Comparison of ENCODE assay signal across 8 mouse cellular contexts in genomic region chr17:80564611-80564924, GRCm38 (mm10). TPM values are rescaled to one million over a fixed set of nuclear protein-coding genes. Genes with fewer than 3 reads are reported as not detected.
DNase-seq lines count a peak whose midpoint lies in the region; ATAC-seq and TF ChIP-seq lines count a peak whose summit lies in the region.

No protein-coding gene starts in this region.

- no peak for DNase-seq in cerebellum, adult 2 months
- no peak for DNase-seq in cerebellum, adult 11 months
- DNase-seq in left cerebral cortex, postnatal 25 days (ENCODE audit: low spot score in 2 of 2), result peak; percentile 48 to 61
- DNase-seq in left cerebral cortex, adult 8-10 months (ENCODE audit: low spot score in 2 of 2), result no peak
- no peak for DNase-seq in adrenal gland, postnatal 36 days

- 44% methylated on average over 3 of the region's 3 CpGs for WGBS in cerebellum, adult 2 months
- WGBS in kidney, embryonic 14.5 days, result 80% methylated on average over 3 of the region's 3 CpGs

- no peak overlapping the region for H3K9ac ChIP-seq in kidney, embryonic 14.5 days (ENCODE audit: low read depth, low read length)

- TF ChIP-seq CTCF in cerebellum, adult 2 months (IDR thresholded peaks at IDR 0.05; ENCODE audit: borderline replicate concordance, insufficient read depth, low read depth, low read length), result peak; percentile 19; the same call in 1 of the 2 replicates

- no peak overlapping the region for H3K4me2 ChIP-seq in kidney, embryonic 14.5 days (replicated peaks; ENCODE audit: low read depth, low read length)

- no peaks in the 10 kb centered on the region for H3K9me3 ChIP-seq in kidney, embryonic 14.5 days (ENCODE audit: control insufficient read depth, low read length)

- no peak overlapping the region for H3K27ac ChIP-seq in cerebellum, adult 2 months (ENCODE audit: insufficient read depth, low read length)
- no peak overlapping the region for H3K27ac ChIP-seq in kidney, embryonic 14.5 days (ENCODE audit: low read depth, low read length)

- H3K4me3 ChIP-seq in cerebellum, adult 2 months (replicated peaks; ENCODE audit: insufficient read depth, low read depth, low read length), result no peak overlapping the region
- H3K4me3 ChIP-seq in kidney, embryonic 14.5 days (ENCODE audit: low read length), result no peak overlapping the region

- H3K27me3 ChIP-seq in cerebellum, adult 2 months (ENCODE audit: control insufficient read depth, insufficient read depth, low read length), result no peaks in the 10 kb centered on the region
- no peaks in the 10 kb centered on the region for H3K27me3 ChIP-seq in kidney, embryonic 14.5 days (ENCODE audit: control insufficient read depth, insufficient read depth, low read length)

- no peaks in the 10 kb centered on the region for H3K36me3 ChIP-seq in kidney, embryonic 14.5 days (ENCODE audit: control insufficient read depth, insufficient read depth, low read length)

- no peak for TF ChIP-seq POLR2A in cerebellum, adult 2 months (IDR thresholded peaks at IDR 0.05; ENCODE audit: borderline replicate concordance, insufficient read depth, low read length)

- no peaks in the 10 kb centered on the region for H3K4me1 ChIP-seq in cerebellum, adult 2 months (ENCODE audit: control insufficient read depth, insufficient read depth, low read length)
- no peaks in the 10 kb centered on the region for H3K4me1 ChIP-seq in kidney, embryonic 14.5 days (ENCODE audit: control insufficient read depth, insufficient read depth, low read length)

- peak; percentile 69 for ATAC-seq in erythroid progenitor cell, adult 5-6 weeks (replicated peaks; ENCODE audit: low FRiP score, poor library complexity, severe bottlenecking)
- peak; percentile 74 for ATAC-seq in megakaryocyte-erythroid progenitor cell, adult 5-6 weeks (replicated peaks; ENCODE audit: low FRiP score, low TSS enrichment, poor library complexity, severe bottlenecking)
- ATAC-seq in kidney, embryonic 14.5 days (ENCODE audit: low FRiP score, low TSS enrichment), result no peak

- intact Hi-C loops in left cerebral cortex, postnatal 25 days (cut with DNase I), result no loop called here

RNA-seq across cellular contexts. Expression of gene Cdkl4, which starts 13.0 kb away (rescaled TPM):
- polyA plus RNA-seq in cerebellum, adult 2 months (2012; rRNA removed), result 1.3 and 1.5 TPM in 2 replicates
- total RNA-seq in left cerebral cortex, postnatal 25 days (2021), result 10 to 100 TPM; 18.2 to 23.0 TPM
- 10 to 100 TPM; 15.5 to 18.0 (median 16.8) TPM for total RNA-seq in left cerebral cortex, adult 8-10 months (2022)
- 2.2 TPM in 1 of 2 replicates, not detected in the other for total RNA-seq in erythroid progenitor cell, adult 5-6 weeks (2015; ENCODE audit: low replicate concordance)
- total RNA-seq in erythroid progenitor cell, adult 5-6 weeks (2017; ENCODE audit: low replicate concordance), result not detected in 2 replicates
- total RNA-seq in megakaryocyte-erythroid progenitor cell, adult 5-6 weeks (2014; fragmentation: Nextera tagmentation), result 1.3 TPM in 1 of 2 replicates, not detected in the other
- 0.72 TPM in 1 of 2 replicates, not detected in the other for total RNA-seq in megakaryocyte-erythroid progenitor cell, adult 5-6 weeks (2017)
- total RNA-seq in adrenal gland, postnatal 36 days (2021), result under 1 TPM in 1 of 2 experiments, not detected in 1; 0.20 TPM
- 0.39 and 0.49 TPM in 2 replicates for polyA plus RNA-seq in kidney, embryonic 14.5 days (2014; fragmentation: Nextera tagmentation; extraction: Ambion mirVana)

Comparison
In these comparisons a context has a peak if more than half of its experiments do, and no peak if none do; other contexts are left out.
1. DNase-seq: peak in left cerebral cortex, postnatal 25 days (2 of 2); none in cerebellum, adult 2 months (0 of 2), cerebellum, adult 11 months (single experiment), left cerebral cortex, adult 8-10 months (0 of 2) and adrenal gland, postnatal 36 days (0 of 2).
2. RNA of gene Cdkl4, which starts 13.0 kb away (total RNA-seq): 18.2 to 23.0 TPM in left cerebral cortex, postnatal 25 days and 15.5 to 18.0 TPM in left cerebral cortex, adult 8-10 months; 0.20 TPM in adrenal gland, postnatal 36 days, 2.2 TPM in erythroid progenitor cell, adult 5-6 weeks and 0.72 to 1.3 TPM in megakaryocyte-erythroid progenitor cell, adult 5-6 weeks; every median in the first group is over 4 times any median in the second.